Mouse (Mus musculus): Measurements from ENCODE around the gene Cdkn2c. TPM values are rescaled to one million over a fixed set of nuclear protein-coding genes. Genes with fewer than 3 reads are reported as not detected.
"Not testable (repeated sequence)": the region's sequence is repeated elsewhere in the genome, so short reads cannot be mapped to it uniquely, and the experiment has no call there.

Cdkn2c gene
- 10 to 100 TPM in 1 of 26 experiments, 1 to 10 TPM in 23, under 1 TPM in 2; 0.52 to 12.3 (median 2.3) TPM for total RNA-seq (2018; cell fraction: chromatin; rRNA removed)
- total RNA-seq (2018; cell fraction: cytosol; rRNA removed) = 10 to 100 TPM in 18 of 26 experiments, 1 to 10 TPM in 8; 6.8 to 25.0 (median 11.6) TPM
- total RNA-seq (2018; cell fraction: nucleus; rRNA removed) = 10 to 100 TPM in 3 of 26 experiments, 1 to 10 TPM in 23; 3.4 to 18.4 (median 5.4) TPM
- 17.4 to 25.7 TPM (median 19.1 TPM) in 3 replicates for polyA plus RNA-seq (2018)

DNA sequence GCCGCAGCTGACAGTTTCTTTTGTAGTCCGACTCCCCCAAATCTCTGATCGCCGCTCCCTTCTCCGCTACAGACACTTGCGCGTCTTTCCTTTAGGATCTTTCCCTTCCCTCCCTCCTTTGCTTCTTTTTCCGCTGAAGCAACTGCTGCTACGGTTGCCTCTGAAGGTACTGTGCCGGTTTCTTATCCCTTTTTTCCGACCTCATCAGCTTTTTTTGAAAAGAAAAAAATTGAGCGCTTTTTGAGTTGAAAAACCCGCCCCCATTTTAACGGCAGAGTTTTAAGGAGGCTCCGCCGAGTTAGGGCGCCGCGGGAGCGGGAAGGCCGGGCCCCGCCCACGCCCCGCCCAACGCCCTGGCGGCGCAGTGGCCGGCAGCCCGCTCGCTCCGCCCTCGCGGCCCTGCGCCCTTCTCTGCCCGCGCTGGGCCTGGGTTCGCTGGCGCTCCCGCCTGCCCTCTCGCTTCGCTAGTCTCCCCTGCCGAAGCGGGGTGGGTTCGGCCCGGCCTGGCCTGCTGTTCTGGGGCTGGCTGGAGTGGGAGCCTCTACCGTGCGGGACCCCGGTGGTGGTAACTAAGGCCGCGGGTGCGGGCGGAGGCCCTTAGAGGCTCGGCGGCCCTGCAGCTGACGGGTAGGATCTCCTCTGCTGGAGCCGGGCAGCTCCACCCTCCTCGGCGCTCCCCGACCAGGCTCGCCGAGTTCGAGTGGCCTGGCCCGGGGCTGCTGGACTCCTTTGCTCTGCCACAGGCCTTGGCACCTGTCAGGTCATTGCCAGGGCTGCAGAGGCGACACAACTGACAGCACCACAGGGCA, at the start of gene Cdkn2c:
Gene Cdkn2c, minus strand, starts transcription at position 729 of the 809 bp plus-strand sequence.
- Histone ChIP-seq H3K79me2 (ENCODE audit: inconsistent target) (peaks cover 53% of the 10 kb centered on the region), H3K36me3 (ENCODE audit: inconsistent target) (no peaks in the 10 kb centered on the region), H3K4me3 (ENCODE audit: inconsistent target) (peak within 1 kb of the TSS; percentile 85), H3K27ac (peak within 1 kb of the TSS; percentile 67)
- under 1% methylated on average over 61 of the region's 64 CpGs for WGBS (ENCODE audit: missing documents)

- WGBS (ENCODE audit: missing documents) = 88% methylated on average over 2 of the region's 2 CpGs
- Histone ChIP-seq H3K27ac (no peak overlapping the region), H3K36me3 (ENCODE audit: inconsistent target) (no peaks in the 10 kb centered on the region), H3K4me3 (ENCODE audit: inconsistent target) (no peak overlapping the region), H3K79me2 (ENCODE audit: inconsistent target) (peaks cover 88% of the 10 kb centered on the region)
Observed at GRCm38 (mm10) chr4:109705349-109705748, 38.4 kb upstream of the Cdkn2c start.

DNA sequence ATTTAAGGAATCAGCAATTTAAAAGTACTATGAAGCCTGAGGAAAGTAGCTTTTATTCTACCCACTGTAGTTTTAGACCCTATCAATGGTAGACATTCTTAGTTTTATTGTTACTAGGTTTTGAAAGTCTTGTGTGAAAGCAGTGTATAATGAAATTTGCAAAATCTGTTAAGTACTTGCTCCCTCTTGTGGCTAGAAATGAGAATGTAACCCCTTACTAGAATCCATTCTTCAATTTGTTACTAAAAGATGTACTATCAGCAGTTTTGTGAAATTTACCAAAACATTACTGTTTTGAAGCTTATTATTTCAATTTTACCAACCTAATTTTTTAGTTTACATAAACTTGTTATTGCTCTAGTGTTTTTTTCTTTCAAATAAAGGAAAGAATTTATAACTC, 36.6 kb upstream of the Cdkn2c start:
- H3K4me3 ChIP-seq (ENCODE audit: inconsistent target) = no peak overlapping the region
- H3K79me2 ChIP-seq (ENCODE audit: inconsistent target) = peaks cover 81% of the 10 kb centered on the region
- no peaks in the 10 kb centered on the region for H3K36me3 ChIP-seq (ENCODE audit: inconsistent target)
- no peak overlapping the region for H3K27ac ChIP-seq

DNA sequence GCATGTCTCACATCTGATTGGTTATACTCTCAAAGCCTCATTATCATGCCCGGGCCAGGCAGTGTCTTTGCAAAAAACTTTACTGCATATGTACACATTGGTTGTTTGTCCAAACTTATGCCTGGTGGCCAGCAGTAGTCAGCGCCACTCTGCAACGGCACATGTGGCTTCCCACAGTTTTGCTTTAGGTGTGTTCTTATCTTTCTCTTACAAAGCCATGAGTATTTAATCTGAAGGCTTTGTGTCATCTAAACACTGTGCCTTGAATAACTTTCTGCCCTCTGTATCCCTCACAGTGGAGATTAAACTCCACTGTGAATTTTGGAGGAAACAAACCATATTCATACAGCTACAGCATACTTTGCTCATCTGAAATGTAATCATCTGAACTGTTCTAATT, 33.7 kb upstream of the Cdkn2c start:
- H3K4me3 ChIP-seq (ENCODE audit: inconsistent target); H3K36me3 ChIP-seq (ENCODE audit: inconsistent target); H3K27ac ChIP-seq: not testable (repeated sequence)
- peaks cover 60% of the 10 kb centered on the region for H3K79me2 ChIP-seq (ENCODE audit: inconsistent target)
- 100% methylated on average over 3 of the region's 3 CpGs for WGBS (ENCODE audit: missing documents)

DNA sequence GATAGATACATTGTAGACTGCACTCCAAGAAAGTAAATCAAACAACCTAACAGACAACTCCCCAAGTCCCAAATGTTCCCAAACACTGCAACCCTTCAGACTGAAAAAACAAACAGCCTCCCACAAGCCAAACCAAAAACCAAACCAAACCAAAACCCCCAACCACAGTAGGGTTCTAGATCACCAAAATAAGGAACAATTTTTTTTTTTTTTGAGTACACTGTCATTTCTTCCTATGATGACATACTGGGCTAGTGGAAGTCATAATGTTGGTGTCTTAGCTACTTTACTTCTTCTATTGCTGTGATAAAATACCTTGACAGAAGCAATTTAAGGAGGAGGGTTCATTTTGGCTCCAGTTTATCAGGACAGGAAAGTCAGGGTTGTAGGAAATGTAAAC, 25.7 kb upstream of the Cdkn2c start:
- no peak overlapping the region for H3K4me3 ChIP-seq (ENCODE audit: inconsistent target)

DNA sequence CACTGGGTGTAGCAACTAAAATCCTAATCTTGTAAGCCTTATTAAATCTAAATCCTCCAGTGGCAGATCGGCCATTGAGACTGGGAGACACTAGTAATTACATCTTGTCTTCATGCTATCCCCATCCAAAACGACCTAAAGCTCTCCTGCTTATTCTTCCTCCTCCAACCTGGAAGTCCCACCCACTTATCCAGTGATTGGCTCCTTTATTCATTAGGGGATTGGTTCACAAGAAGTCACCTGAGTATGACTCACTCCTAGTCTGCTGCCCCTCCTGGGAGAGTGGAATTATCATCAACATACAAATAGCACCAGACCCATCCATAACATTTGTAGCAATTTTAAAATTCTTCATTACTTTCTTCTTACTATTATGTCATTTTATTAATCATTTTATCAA, 16.6 kb upstream of the Cdkn2c start:
- H3K36me3 ChIP-seq (ENCODE audit: inconsistent target) = no peaks in the 10 kb centered on the region
- peaks cover 100% of the 10 kb centered on the region for H3K79me2 ChIP-seq (ENCODE audit: inconsistent target)
- 89% methylated on average over 2 of the region's 2 CpGs for WGBS (ENCODE audit: missing documents)
- no peak overlapping the region for H3K27ac ChIP-seq
- H3K4me3 ChIP-seq (ENCODE audit: inconsistent target) = no peak overlapping the region

More for the DNA sequence above, 25.7 kb upstream of the Cdkn2c start:
- Histone ChIP-seq H3K36me3 (ENCODE audit: inconsistent target) (no peaks in the 10 kb centered on the region), H3K27ac (no peak overlapping the region), H3K79me2 (ENCODE audit: inconsistent target) (peaks cover 82% of the 10 kb centered on the region)

- whole genome bisulfite sequencing (ENCODE audit: missing documents) = 3% methylated on average over 3 of the region's 3 CpGs
- Histone ChIP-seq H3K4me3 (ENCODE audit: inconsistent target) (peak overlapping the region; percentile 90), H3K27ac (peak overlapping the region; percentile 45), H3K79me2 (ENCODE audit: inconsistent target) (peaks cover 53% of the 10 kb centered on the region), H3K36me3 (ENCODE audit: inconsistent target) (no peaks in the 10 kb centered on the region)
Observed at GRCm38 (mm10) chr4:109677221-109677620, 10.2 kb upstream of the Cdkn2c start.

DNA sequence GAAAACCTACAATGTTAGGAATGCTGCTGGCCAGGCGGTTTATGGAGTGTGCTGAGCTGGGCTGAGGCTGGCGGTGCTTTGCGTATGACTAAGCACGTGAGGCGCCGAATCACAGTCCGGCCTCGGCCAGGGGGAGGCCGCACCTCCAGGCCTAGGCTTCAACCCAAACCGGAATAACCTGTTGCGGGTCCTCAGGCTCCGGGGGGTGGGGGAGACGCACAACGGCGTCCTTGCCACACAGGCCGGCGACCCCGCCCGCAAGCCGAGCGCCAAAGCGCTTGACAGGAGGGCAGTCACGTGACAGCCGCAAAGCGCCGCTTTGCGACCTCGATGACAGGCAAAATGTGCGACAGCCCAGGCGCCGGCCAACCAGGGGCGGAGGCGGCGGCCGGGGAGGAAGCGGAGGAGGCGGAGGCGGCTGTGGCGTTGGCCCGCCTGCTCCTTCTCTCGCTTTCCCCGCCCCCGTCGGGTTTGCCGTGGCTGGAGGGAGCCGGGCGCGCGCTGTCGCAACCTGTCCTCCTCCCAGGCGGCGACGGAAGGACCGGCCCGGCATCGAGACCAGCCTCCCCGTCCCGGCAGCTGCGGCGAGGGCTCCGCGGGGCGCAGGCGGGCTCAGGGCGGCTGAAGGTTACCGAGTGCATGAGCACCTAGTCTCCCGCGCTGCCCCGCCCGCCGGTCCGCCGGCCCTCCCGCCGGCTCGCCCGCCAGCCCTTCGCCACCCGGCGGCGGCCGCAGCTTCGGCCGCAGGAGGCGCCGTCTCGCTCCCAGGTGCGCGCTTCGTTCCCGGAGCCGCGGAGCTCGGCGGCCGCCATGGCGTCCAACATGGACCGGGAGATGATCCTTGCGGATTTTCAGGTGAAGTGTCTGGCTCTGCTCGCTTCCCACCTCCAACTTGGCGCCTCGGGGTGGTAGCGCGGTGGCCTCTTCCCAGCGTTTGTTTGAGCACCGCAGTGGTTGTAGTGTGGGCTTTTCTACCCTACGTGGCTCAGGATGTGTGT, 9.5 kb upstream of the Cdkn2c start, which contains the start of gene Faf1:
Gene Faf1, plus strand, starts transcription at position 371 of the 998 bp plus-strand sequence.
- under 1% methylated on average over 103 of the region's 107 CpGs for WGBS (ENCODE audit: missing documents)
- peak within 1 kb of the TSS; percentile 84 for H3K27ac ChIP-seq
- H3K79me2 ChIP-seq (ENCODE audit: inconsistent target) = peaks cover 46% of the 10 kb centered on the region
- H3K4me3 ChIP-seq (ENCODE audit: inconsistent target) = peak within 1 kb of the TSS; percentile 90
- no peaks in the 10 kb centered on the region for H3K36me3 ChIP-seq (ENCODE audit: inconsistent target)

DNA sequence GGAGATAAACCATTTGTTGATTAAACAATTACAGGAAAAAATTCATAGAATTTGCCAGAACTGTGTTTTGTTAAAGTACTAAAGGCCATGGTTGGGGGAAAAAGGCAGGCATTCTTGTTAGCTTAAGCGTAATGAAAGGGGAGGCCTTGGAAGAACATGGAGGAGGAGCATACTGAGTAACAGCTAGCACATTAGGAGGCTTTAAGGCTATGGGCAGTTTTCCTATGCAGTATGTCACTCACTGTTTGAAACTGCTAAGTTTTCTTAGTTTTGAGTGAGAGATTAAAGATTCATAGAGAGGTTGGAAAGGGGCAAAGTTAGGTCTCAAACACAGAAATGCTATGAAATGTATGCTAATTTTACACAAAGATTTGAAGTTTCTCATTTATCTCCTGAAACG, 7.1 kb upstream of the Cdkn2c start:
- 79% methylated on average over 2 of the region's 2 CpGs for WGBS (ENCODE audit: missing documents)
- peaks cover 22% of the 10 kb centered on the region for H3K79me2 ChIP-seq (ENCODE audit: inconsistent target)

GRCm38 (mm10) chr4:109671941-109672340, 5.0 kb upstream of the Cdkn2c start:
- no peak overlapping the region for H3K27ac ChIP-seq
- WGBS (ENCODE audit: missing documents) = 90% methylated on average over 1 of the region's 1 CpGs
- no peaks in the 10 kb centered on the region for H3K36me3 ChIP-seq (ENCODE audit: inconsistent target)
- H3K79me2 ChIP-seq (ENCODE audit: inconsistent target) = peaks cover 14% of the 10 kb centered on the region
- no peak overlapping the region for H3K4me3 ChIP-seq (ENCODE audit: inconsistent target)

More for the DNA sequence above, 7.1 kb upstream of the Cdkn2c start:
- Histone ChIP-seq H3K4me3 (ENCODE audit: inconsistent target) (no peak overlapping the region), H3K27ac (peak overlapping the region; percentile 48), H3K36me3 (ENCODE audit: inconsistent target) (no peaks in the 10 kb centered on the region)

- Histone ChIP-seq H3K27ac (no peak overlapping the region), H3K79me2 (ENCODE audit: inconsistent target) (peaks cover 18% of the 10 kb centered on the region), H3K4me3 (ENCODE audit: inconsistent target) (no peak overlapping the region), H3K36me3 (ENCODE audit: inconsistent target) (no peaks in the 10 kb centered on the region)
- 64% methylated on average over 2 of the region's 2 CpGs for WGBS (ENCODE audit: missing documents)
Observed at GRCm38 (mm10) chr4:109670213-109670612, 3.2 kb upstream of the Cdkn2c start.

DNA sequence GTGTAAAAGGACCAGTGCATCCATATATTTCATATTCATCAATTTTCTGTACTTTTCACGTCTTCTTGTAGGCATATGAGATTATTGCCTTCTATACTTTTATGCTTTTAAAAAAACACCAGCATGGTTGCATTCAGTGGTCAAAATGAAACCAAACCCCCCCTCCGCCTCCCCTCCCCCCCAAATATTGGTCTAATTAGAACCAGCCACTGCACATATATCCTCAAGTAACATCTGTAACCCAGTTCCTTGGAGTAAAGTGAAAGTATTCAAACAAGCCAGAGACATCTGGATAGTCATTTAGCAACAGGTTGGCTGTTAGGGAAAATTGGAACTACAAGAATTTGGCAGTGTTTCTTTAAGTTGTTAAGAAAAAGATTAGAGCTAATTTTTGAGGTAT, 529 bp upstream of the Cdkn2c start:
- H3K36me3 ChIP-seq (ENCODE audit: inconsistent target) = no peaks in the 10 kb centered on the region
- 40% methylated on average over 2 of the region's 2 CpGs for WGBS (ENCODE audit: missing documents)
- H3K27ac ChIP-seq = peak overlapping the region; percentile 67
- peak overlapping the region; percentile 53 for H3K4me3 ChIP-seq (ENCODE audit: inconsistent target)
- H3K79me2 ChIP-seq (ENCODE audit: inconsistent target) = peaks cover 45% of the 10 kb centered on the region

DNA sequence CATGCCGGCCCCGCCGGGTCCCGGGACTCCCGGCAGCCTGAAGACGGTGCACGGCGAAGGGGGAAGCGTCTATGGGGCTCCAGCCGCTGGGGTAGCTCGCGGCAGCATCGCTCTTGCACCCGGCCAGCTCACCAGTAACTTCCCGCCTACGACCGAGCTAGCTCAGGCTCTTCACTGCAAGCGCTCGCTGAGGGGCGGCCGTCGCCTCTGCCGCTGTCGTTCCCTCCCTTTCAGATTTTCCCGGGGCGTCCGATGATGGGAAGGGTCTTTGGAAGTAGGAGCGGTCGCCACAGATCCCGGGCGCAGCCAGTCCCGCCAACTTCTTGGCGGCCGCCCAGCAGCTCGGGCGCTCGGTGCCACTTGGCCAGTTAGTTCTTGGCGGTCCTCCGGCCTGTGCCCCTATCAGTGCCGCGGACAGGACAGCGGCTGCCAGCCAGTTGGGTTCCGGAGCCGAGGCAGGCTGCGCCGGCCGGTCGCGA, 968 bp downstream of the Cdkn2c start:
- Histone ChIP-seq H3K36me3 (ENCODE audit: inconsistent target) (no peaks in the 10 kb centered on the region), H3K27ac (peak overlapping the region; percentile 64), H3K79me2 (ENCODE audit: inconsistent target) (peaks cover 60% of the 10 kb centered on the region), H3K4me3 (ENCODE audit: inconsistent target) (peak overlapping the region; percentile 85)
- WGBS (ENCODE audit: missing documents) = 4% methylated on average over 20 of the region's 49 CpGs

Data from macrophage (primary cell).